Comparison of ENCODE assay signal across 8 mouse cellular contexts in genomic region chr11:3348576-3349342, GRCm38 (mm10). TPM values are rescaled to one million over a fixed set of nuclear protein-coding genes. Genes with fewer than 3 reads are reported as not detected.
A peak's percentile ranks its signal among the peaks of the same experiment; 100 is the strongest.
DNase-seq lines count a peak whose midpoint lies in the region; ATAC-seq lines count a peak whose summit lies in the region.

No protein-coding gene starts in this region.

- DNase-seq in CD4-positive, CD25-positive, alpha-beta regulatory T cell, adult 2 months (ENCODE audit: low read depth, low spot score), result peak; percentile 47
- peak; percentile 31 for DNase-seq in ovary, postnatal 14 days (ENCODE audit: low spot score)
- no peak for DNase-seq in ovary, postnatal 36 days (ENCODE audit: low spot score)
- peak; percentile 60 for DNase-seq in heart, postnatal 4 days
- DNase-seq in lung, postnatal 14 days, result peak; percentile 57
- DNase-seq in layer of hippocampus, postnatal 14 days (ENCODE audit: low spot score in 2 of 2), result no peak
- no peak for DNase-seq in left cerebral cortex, postnatal 14 days (ENCODE audit: low spot score in 2 of 2)

- intact Hi-C loops in left cerebral cortex, postnatal 14 days (cut with DNase I), result loop anchor here (5.0 kb wide), 1 partner anchor 59 kb away; the partner anchor contains the start of gene Limk2

- no peak for ATAC-seq in CD4-positive, CD25-positive, alpha-beta regulatory T cell, adult 4 months

RNA-seq across cellular contexts. Expression of gene Pik3ip1, which starts 18.6 kb away (rescaled TPM):
- polyA plus RNA-seq in CD4-positive, CD25-positive, alpha-beta regulatory T cell, adult 4 months (2017; shearing (Covaris generic)), result 10 to 100 TPM; 54.8 to 78.5 TPM
- 10 to 100 TPM; 11.7 to 12.0 TPM for total RNA-seq in heart, postnatal 4 days (2021)
- 10 to 100 TPM; 29.5 to 35.1 TPM for total RNA-seq in layer of hippocampus, postnatal 14 days (2021)
- 10 to 100 TPM; 25.7 to 26.5 TPM for total RNA-seq in left cerebral cortex, postnatal 14 days (2021)

Comparison
In these comparisons a context has a peak if more than half of its experiments do, and no peak if none do; other contexts are left out.
1. DNase-seq: peak in CD4-positive, CD25-positive, alpha-beta regulatory T cell, adult 2 months (single experiment), ovary, postnatal 14 days (single experiment), heart, postnatal 4 days (single experiment) and lung, postnatal 14 days (single experiment); none in ovary, postnatal 36 days (single experiment), layer of hippocampus, postnatal 14 days (0 of 2) and left cerebral cortex, postnatal 14 days (0 of 2).